Mouse (Mus musculus) C2C12 (cell line): ENCODE data around the gene Spert.

Source experiments
- CEBPB ChIP-seq: IDR thresholded peaks from one replicate; pipeline ENCODE4 v1.6.1; 2011; ENCODE audit warnings: low read depth, mild to moderate bottlenecking, control low read depth, moderate library complexity
- CTCF ChIP-seq: IDR thresholded peaks from one replicate; pipeline ENCODE4 v1.5.1; 2011; ENCODE audit not compliant: control insufficient read depth, insufficient read depth, insufficient read length
- USF1 ChIP-seq: IDR thresholded peaks from one replicate; pipeline ENCODE4 v1.6.1; 2011; ENCODE audit warnings: low read depth, mild to moderate bottlenecking, control low read depth, moderate library complexity

DNA sequence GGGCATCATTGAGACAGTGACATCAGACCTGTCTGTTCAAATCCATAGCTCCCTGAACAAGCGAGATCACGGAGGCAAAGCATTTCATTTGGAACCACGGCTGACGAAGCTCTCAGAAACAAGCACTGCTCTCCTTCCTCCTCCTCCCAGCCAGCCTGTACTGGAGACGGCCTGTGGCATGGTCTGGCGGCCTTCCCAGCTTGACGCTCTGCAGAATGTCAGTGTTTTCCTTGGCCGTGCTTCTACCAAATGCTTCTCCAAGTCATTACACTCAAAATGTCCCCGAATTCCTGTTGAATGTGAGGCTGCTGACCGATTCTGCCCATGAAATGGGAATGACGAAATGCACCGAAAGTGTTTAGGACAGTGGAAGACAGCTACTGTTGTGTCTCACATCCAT is 42.4 kb upstream of the Spert start:
- no peak for TF ChIP-seq CTCF
- TF ChIP-seq CEBPB = no peak
- no peak for TF ChIP-seq USF1
